Mouse (Mus musculus) neural tube, embryonic 11.5 days (tissue): ENCODE data around the gene Taz. TPM values are rescaled to one million over a fixed set of nuclear protein-coding genes. Genes with fewer than 3 reads are reported as not detected.

ENCODE experiments used
- ATAC-seq: fragments of 200-750 bp; cut with Nextera tagmentation; 2 replicates; pipeline ENCODE4 v1.8.0; 2017; ENCODE audit warnings: moderate number of reproducible peaks, mild to moderate bottlenecking, moderate TSS enrichment, moderate library complexity; ENCODE audit not compliant: insufficient read depth, low FRiP score, low TSS enrichment
- DNase-seq: peaks from one replicate; pipeline ENCODE4 v3.0.0-alpha.2; 2015; ENCODE audit warnings: low spot score
- H3K27ac ChIP-seq: fragments of 300-500 bp; sonication (generic); 2 replicates; pipeline ENCODE4 v1.5.1; 2014; ENCODE audit warnings: low read depth, mild to moderate bottlenecking, low read length
- H3K27me3 ChIP-seq: fragments of 300-500 bp; sonication (generic); 2 replicates; pipeline ENCODE4 v1.6.1; 2014; ENCODE audit warnings: mild to moderate bottlenecking, low read length, mixed read lengths; ENCODE audit not compliant: control insufficient read depth, insufficient read depth
- H3K36me3 ChIP-seq: fragments of 300-500 bp; sonication (generic); 2 replicates; pipeline ENCODE4 v1.6.1; 2014; ENCODE audit warnings: mild to moderate bottlenecking, low read length, moderate library complexity, mixed read lengths; ENCODE audit not compliant: control insufficient read depth, insufficient read depth
- H3K4me1 ChIP-seq: fragments of 300-500 bp; sonication (generic); 2 replicates; pipeline ENCODE4 v1.6.1; 2014; ENCODE audit warnings: low read length, mixed read lengths; ENCODE audit not compliant: control insufficient read depth, insufficient read depth
- H3K4me2 ChIP-seq: fragments of 300-500 bp; sonication (generic); 2 replicates; pipeline ENCODE4 v1.6.1; 2014; ENCODE audit warnings: low read depth, mild to moderate bottlenecking, moderate library complexity
- H3K4me3 ChIP-seq: fragments of 300-500 bp; sonication (generic); 2 replicates; pipeline ENCODE4 v1.5.1; 2014; ENCODE audit warnings: low read depth, low read length
- H3K9ac ChIP-seq: fragments of 300-500 bp; sonication (generic); 2 replicates; pipeline ENCODE4 v1.6.1; 2014; ENCODE audit warnings: mild to moderate bottlenecking, low read length
- H3K9me3 ChIP-seq: fragments of 300-500 bp; sonication (generic); 2 replicates; pipeline ENCODE4 v1.6.1; 2016; ENCODE audit warnings: low read length; ENCODE audit not compliant: control insufficient read depth
- WGBS: fragments of 180-500 bp; shearing (Covaris S2); extraction: QIAGEN DNeasy Blood & Tissue Kit; methylation state at CpG from one replicate; pipeline ENCODE4 v1.1.7; 2014; 5-methylcytosine and 5-hydroxymethylcytosine counted together
- polyA plus RNA-seq: library from polyadenylated mRNA; unstranded; fragments of >200 nt; fragmentation: Nextera tagmentation; extraction: Ambion mirVana; gene quantifications from 2 replicates; pipeline ENCODE4 v1.2.1, GENCODE M21; 2014

Gene Taz
- polyA plus RNA-seq, 1 experiment from 2014 or later, result 56.1 TPM

- DNase-seq (no peak), ATAC-seq (peak; percentile 10; the same call in 1 of the 2 replicates)
- Histone ChIP-seq H3K36me3 (peaks cover 2% of the 10 kb centered on the region; the same call in 1 of the 2 replicates), H3K4me3 (peak overlapping the region; percentile 58), H3K27ac (0 out of 2 replicates have a peak overlapping the region, but pooled peaks have one; percentile 44), H3K4me2 (peak overlapping the region; percentile 44), H3K4me1 (no peaks in the 10 kb centered on the region), H3K27me3 (no peaks in the 10 kb centered on the region), H3K9me3 (no peaks in the 10 kb centered on the region), H3K9ac (peak overlapping the region; percentile 53)
- 31% methylated on average over 14 of the region's 15 CpGs for WGBS
Observed at GRCm38 (mm10) chrX:74246693-74247092, 35.0 kb upstream of the Taz start.

DNA sequence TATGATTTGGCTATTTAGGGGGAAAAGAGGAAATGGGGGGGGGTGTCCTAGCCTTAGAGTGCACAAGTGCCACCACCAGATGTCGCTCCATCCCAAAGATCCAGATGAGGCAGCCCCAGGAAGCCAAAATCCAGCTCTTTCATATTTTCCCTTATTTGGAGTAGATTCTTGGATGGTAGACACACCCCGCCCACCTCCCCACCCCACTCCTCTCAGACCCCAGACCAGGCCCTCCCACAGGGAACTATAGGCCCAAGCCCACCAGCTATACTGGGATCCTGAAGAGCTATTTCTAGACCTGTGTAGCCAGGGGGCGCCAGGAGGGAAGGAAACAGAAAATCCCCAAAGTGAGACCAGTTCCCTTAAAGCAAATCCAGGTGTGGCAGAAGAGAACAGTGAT lies 33.1 kb upstream of the Taz start:
- Histone ChIP-seq H3K9ac (no peak overlapping the region), H3K4me3 (no peak overlapping the region), H3K27me3 (no peaks in the 10 kb centered on the region), H3K9me3 (no peaks in the 10 kb centered on the region), H3K4me2 (no peak overlapping the region), H3K4me1 (no peaks in the 10 kb centered on the region), H3K27ac (no peak overlapping the region), H3K36me3 (no peaks in the 10 kb centered on the region)
- ATAC-seq (no peak), DNase-seq (peak; percentile 69)
- 12% methylated on average over 3 of the region's 3 CpGs for WGBS

- 4% methylated on average over 31 of the region's 38 CpGs for WGBS
- no peak within 1 kb of the TSS for H3K27ac ChIP-seq
- peak; percentile 67 for DNase-seq
Observed at GRCm38 (mm10) chrX:74249615-74250014, 32.1 kb upstream of the Taz start, which contains the start of gene Flna. Flna (minus strand) TSS chrX:74249820.

DNA sequence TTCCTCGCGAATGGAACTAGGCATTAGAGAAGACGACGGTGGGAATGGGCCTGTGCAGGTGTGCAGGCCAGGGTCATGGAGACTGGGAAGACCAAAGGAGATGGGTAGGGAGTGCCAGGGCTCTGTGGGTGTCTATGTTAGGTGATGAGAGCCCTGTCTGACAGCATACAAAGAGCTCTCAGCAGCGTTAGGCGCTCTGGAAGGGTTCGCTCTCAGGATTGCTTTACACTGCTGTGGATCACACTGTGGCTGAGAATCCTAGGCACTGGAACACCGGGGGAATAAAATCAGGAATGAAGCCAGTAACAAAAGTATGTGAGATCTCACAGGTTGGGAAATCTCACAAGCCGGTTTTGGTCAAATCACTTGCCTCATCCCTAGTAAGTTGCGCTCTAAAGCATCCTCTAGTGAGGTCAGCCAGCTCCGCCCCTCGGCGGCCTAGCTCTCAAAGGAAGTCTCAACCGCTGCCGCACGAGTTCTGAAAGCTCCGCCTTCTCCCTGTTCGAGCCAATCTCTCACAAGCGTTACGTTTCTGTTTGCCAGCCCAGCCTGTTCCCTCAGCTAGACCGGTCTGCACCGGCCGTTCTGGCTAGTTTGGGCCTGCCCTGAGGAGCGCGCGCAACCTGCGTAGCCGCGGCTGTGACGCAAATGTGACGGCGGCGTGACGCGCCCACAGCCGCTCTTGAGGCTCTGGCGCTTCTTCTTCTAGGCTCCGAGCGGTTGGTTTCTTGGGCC lies 27.4 kb upstream of the Taz start, which contains the start of gene Emd:
Emd (plus strand) TSS at position 535 of the 735 bp plus-strand sequence.
- Histone ChIP-seq H3K36me3 (no peaks in the 10 kb centered on the region), H3K4me1 (peaks cover 5% of the 10 kb centered on the region; the same call in 1 of the 2 replicates), H3K4me3 (peak within 1 kb of the TSS; percentile 45), H3K27me3 (no peaks in the 10 kb centered on the region), H3K9me3 (no peaks in the 10 kb centered on the region), H3K9ac (peak within 1 kb of the TSS; percentile 72), H3K27ac (peak within 1 kb of the TSS; percentile 55), H3K4me2 (peak within 1 kb of the TSS; percentile 41)
- 22% methylated on average over 39 of the region's 39 CpGs for WGBS
- ATAC-seq (peak; percentile 96), DNase-seq (peak; percentile 89)

More at GRCm38 (mm10) chrX:74249615-74250014, 32.1 kb upstream of the Taz start, which contains the start of gene Flna:
- Histone ChIP-seq H3K4me2 (peak within 1 kb of the TSS; percentile 48), H3K27me3 (no peaks in the 10 kb centered on the region), H3K4me1 (no peaks in the 10 kb centered on the region), H3K4me3 (peak within 1 kb of the TSS; percentile 32), H3K9me3 (no peaks in the 10 kb centered on the region), H3K36me3 (no peaks in the 10 kb centered on the region), H3K9ac (peak within 1 kb of the TSS; percentile 57)
- no peak for ATAC-seq

DNA sequence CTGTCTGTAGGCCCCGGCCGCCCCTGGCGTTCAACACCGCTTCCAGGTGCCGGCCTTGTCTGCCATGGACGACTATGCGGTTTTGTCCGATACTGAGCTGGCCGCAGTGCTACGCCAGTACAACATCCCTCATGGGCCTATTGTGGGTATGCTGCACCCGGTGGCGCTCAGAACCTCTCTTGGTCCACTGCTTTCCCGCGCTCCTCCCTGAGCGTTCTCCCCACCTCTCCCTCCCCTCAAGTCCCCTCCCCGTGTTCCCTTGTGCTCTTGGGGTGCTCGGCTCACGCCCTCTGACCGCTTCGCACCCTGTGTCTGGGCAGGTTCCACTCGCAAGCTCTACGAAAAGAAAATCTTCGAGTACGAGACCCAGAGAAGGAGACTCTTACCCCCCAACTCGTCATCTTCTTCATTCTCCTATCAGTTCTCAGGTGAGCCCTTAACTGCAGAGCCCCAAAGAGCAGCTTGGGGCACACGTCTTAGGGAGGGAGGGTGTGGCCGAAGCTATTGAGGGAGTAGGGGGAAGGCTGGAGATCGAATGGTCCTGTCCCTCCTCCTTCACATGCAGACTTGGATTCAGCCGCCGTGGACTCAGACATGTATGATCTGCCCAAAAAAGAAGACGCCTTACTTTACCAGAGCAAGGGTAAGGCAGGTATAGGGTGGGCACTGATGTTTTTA lies 26.7 kb upstream of the Taz start:
- Histone ChIP-seq H3K4me1 (peaks cover 5% of the 10 kb centered on the region; the same call in 1 of the 2 replicates), H3K9me3 (no peaks in the 10 kb centered on the region), H3K27me3 (no peaks in the 10 kb centered on the region), H3K9ac (peak overlapping the region; percentile 72), H3K4me2 (peak overlapping the region; percentile 41), H3K36me3 (no peaks in the 10 kb centered on the region), H3K4me3 (peak overlapping the region; percentile 45), H3K27ac (peak overlapping the region; percentile 55)
- ATAC-seq (no peak), DNase-seq (peak; percentile 45)
- WGBS, result 26% methylated on average over 31 of the region's 31 CpGs

- WGBS, result 87% methylated on average over 3 of the region's 3 CpGs
- ATAC-seq (no peak), DNase-seq (no peak)
- H3K4me3 ChIP-seq, result no peak overlapping the region
- H3K9me3 ChIP-seq, result no peaks in the 10 kb centered on the region
- H3K27me3 ChIP-seq, result no peaks in the 10 kb centered on the region
- H3K27ac ChIP-seq, result no peak overlapping the region
- no peak overlapping the region for H3K9ac ChIP-seq
- peaks cover 5% of the 10 kb centered on the region; the same call in 1 of the 2 replicates for H3K4me1 ChIP-seq
- H3K36me3 ChIP-seq, result no peaks in the 10 kb centered on the region
- H3K4me2 ChIP-seq, result no peak overlapping the region
Observed at GRCm38 (mm10) chrX:74257746-74258145, 24.0 kb upstream of the Taz start.

- no peaks in the 10 kb centered on the region for H3K9me3 ChIP-seq
- H3K4me1 ChIP-seq, result no peaks in the 10 kb centered on the region
- H3K4me3 ChIP-seq, result peak overlapping the region; percentile 37
- peak overlapping the region; percentile 89 for H3K27ac ChIP-seq
- peak overlapping the region; percentile 55 for H3K9ac ChIP-seq
- WGBS, result 19% methylated on average over 3 of the region's 3 CpGs
- DNase-seq, result no peak
- peak overlapping the region; percentile 48 for H3K4me2 ChIP-seq
- H3K27me3 ChIP-seq, result no peaks in the 10 kb centered on the region
- no peak for ATAC-seq
- no peaks in the 10 kb centered on the region for H3K36me3 ChIP-seq
Observed at GRCm38 (mm10) chrX:74269736-74270061, 12.0 kb upstream of the Taz start.

DNA sequence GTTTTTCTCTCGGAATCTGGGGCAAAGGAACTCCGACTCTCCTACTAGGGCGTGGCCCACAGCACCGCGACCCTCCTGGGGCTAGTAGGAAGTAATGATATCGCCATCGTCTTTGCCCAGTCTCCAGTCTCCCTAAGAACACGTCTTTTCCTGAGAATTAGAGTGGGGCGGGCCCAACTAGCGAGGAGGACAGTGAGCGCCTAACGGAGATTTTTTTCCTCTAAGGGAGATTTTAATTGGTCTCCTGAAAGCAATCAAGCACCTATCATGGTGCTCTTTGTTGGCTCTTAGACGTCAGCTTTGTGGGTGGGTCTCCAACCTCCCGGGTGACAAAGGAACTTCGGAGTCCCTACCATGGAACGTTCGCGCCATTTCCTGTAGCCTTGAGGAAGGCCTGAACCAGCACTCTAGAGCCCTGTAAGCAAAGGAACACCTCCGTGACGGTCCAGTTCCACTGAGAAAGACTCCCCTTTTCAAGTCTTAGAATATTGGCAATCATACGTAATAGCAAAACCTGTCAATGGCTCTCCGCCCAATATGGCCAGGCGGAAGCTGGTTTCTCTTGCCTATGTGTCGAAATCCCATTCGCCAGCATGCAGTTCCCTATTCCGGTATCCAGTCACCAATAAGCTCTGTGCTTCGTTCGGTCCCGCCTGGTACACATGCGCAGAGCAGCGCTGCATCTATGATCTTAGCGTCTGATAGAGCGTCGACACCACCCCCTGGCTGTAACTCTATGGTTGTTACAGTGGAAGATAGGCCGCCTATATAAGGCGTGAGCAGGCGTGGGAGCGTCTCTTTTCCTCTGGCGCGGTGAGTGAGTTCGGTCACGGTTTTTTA lies 11.4 kb upstream of the Taz start, which contains the start of gene Rpl10:
Rpl10 (plus strand) TSS at position 751 of the 840 bp plus-strand sequence.
- H3K4me1 ChIP-seq, result no peaks in the 10 kb centered on the region
- ATAC-seq (peak; percentile 93), DNase-seq (peak; percentile 90)
- H3K36me3 ChIP-seq, result no peaks in the 10 kb centered on the region
- no peaks in the 10 kb centered on the region for H3K9me3 ChIP-seq
- peak within 1 kb of the TSS; percentile 89 for H3K27ac ChIP-seq
- peak within 1 kb of the TSS; percentile 79 for H3K9ac ChIP-seq
- no peaks in the 10 kb centered on the region for H3K27me3 ChIP-seq
- WGBS, result 16% methylated on average over 42 of the region's 42 CpGs
- peak within 1 kb of the TSS; percentile 48 for H3K4me2 ChIP-seq
- peak within 1 kb of the TSS; percentile 55 for H3K4me3 ChIP-seq
